Mouse (Mus musculus): ENCODE results near the gene Lin54. TPM values are rescaled to one million over a fixed set of nuclear protein-coding genes. Genes with fewer than 3 reads are reported as not detected.

The Lin54 gene
- total and polyA plus RNA-seq, 2 experiments from 2014 or later, result 7.2 to 14.2 TPM

- DNase-seq, result no peak
- Histone ChIP-seq H3K9ac (no peak overlapping the region), H3K9me3 (ENCODE audit: low read length) (no peaks in the 10 kb centered on the region), H3K4me1 (ENCODE audit: insufficient read depth) (no peaks in the 10 kb centered on the region), H3K4me3 (ENCODE audit: low read depth, low read length) (no peak overlapping the region), H3K27me3 (ENCODE audit: insufficient read depth, low read length) (no peaks in the 10 kb centered on the region), H3K27ac (ENCODE audit: low read depth, low read length) (no peak overlapping the region), H3K4me2 (ENCODE audit: low read depth) (no peak overlapping the region), H3K36me3 (ENCODE audit: insufficient read depth) (peaks cover 25% of the 10 kb centered on the region)
- no peak for TF ChIP-seq CTCF (IDR thresholded peaks at IDR 0.05; ENCODE audit: low read depth)
- no peak for ATAC-seq
- WGBS, result 88% methylated on average over 7 of the region's 7 CpGs
Observed at GRCm38 (mm10) chr5:100526164-100526563, 25.7 kb upstream of the Lin54 start.

- Histone ChIP-seq H3K4me2 (ENCODE audit: low read depth) (no peak overlapping the region), H3K4me1 (ENCODE audit: insufficient read depth) (no peaks in the 10 kb centered on the region), H3K9ac (no peak overlapping the region), H3K4me3 (ENCODE audit: low read depth, low read length) (no peak overlapping the region), H3K27me3 (ENCODE audit: insufficient read depth, low read length) (no peaks in the 10 kb centered on the region), H3K36me3 (ENCODE audit: insufficient read depth) (peaks cover 20% of the 10 kb centered on the region), H3K9me3 (ENCODE audit: low read length) (no peaks in the 10 kb centered on the region), H3K27ac (ENCODE audit: low read depth, low read length) (no peak overlapping the region)
- no peak for TF ChIP-seq CTCF (IDR thresholded peaks at IDR 0.05; ENCODE audit: low read depth)
- 82% methylated on average over 3 of the region's 3 CpGs for WGBS
- ATAC-seq (no peak), DNase-seq (no peak)
Observed at GRCm38 (mm10) chr5:100525620-100526019, 25.2 kb upstream of the Lin54 start.

GRCm38 (mm10) chr5:100524921-100525320 is 24.5 kb upstream of the Lin54 start:
- no peak for ATAC-seq
- WGBS, result 98% methylated on average over 9 of the region's 9 CpGs

GRCm38 (mm10) chr5:100523331-100523730 is 22.9 kb upstream of the Lin54 start:
- Histone ChIP-seq H3K9me3 (ENCODE audit: low read length) (no peaks in the 10 kb centered on the region), H3K4me1 (ENCODE audit: insufficient read depth) (peaks cover 5% of the 10 kb centered on the region), H3K27me3 (ENCODE audit: insufficient read depth, low read length) (no peaks in the 10 kb centered on the region), H3K9ac (no peak overlapping the region), H3K4me3 (ENCODE audit: low read depth, low read length) (no peak overlapping the region), H3K4me2 (ENCODE audit: low read depth) (no peak overlapping the region), H3K36me3 (ENCODE audit: insufficient read depth) (no peaks in the 10 kb centered on the region; the same call in 1 of the 2 replicates), H3K27ac (ENCODE audit: low read depth, low read length) (no peak overlapping the region)
- no peak for TF ChIP-seq CTCF (IDR thresholded peaks at IDR 0.05; ENCODE audit: low read depth)
- no peak for DNase-seq
- WGBS, result 91% methylated on average over 1 of the region's 1 CpGs
- no peak for ATAC-seq

More at GRCm38 (mm10) chr5:100524921-100525320, 24.5 kb upstream of the Lin54 start:
- no peaks in the 10 kb centered on the region for H3K9me3 ChIP-seq (ENCODE audit: low read length)
- no peak for DNase-seq
- H3K4me1 ChIP-seq (ENCODE audit: insufficient read depth), result no peaks in the 10 kb centered on the region
- no peak overlapping the region for H3K4me2 ChIP-seq (ENCODE audit: low read depth)
- H3K27ac ChIP-seq (ENCODE audit: low read depth, low read length), result no peak overlapping the region
- no peaks in the 10 kb centered on the region for H3K27me3 ChIP-seq (ENCODE audit: insufficient read depth, low read length)
- no peak for TF ChIP-seq CTCF (IDR thresholded peaks at IDR 0.05; ENCODE audit: low read depth)
- no peak overlapping the region for H3K4me3 ChIP-seq (ENCODE audit: low read depth, low read length)
- peaks cover 13% of the 10 kb centered on the region for H3K36me3 ChIP-seq (ENCODE audit: insufficient read depth)
- H3K9ac ChIP-seq, result no peak overlapping the region

GRCm38 (mm10) chr5:100520223-100520622 is 19.8 kb upstream of the Lin54 start:
- H3K9ac ChIP-seq, result no peak overlapping the region
- no peaks in the 10 kb centered on the region for H3K9me3 ChIP-seq (ENCODE audit: low read length)
- TF ChIP-seq CTCF (IDR thresholded peaks at IDR 0.05; ENCODE audit: low read depth), result no peak
- DNase-seq, result no peak
- H3K27me3 ChIP-seq (ENCODE audit: insufficient read depth, low read length), result no peaks in the 10 kb centered on the region
- no peaks in the 10 kb centered on the region for H3K36me3 ChIP-seq (ENCODE audit: insufficient read depth)
- ATAC-seq, result no peak
- no peak overlapping the region for H3K4me2 ChIP-seq (ENCODE audit: low read depth)
- H3K4me3 ChIP-seq (ENCODE audit: low read depth, low read length), result no peak overlapping the region
- peaks cover 9% of the 10 kb centered on the region for H3K4me1 ChIP-seq (ENCODE audit: insufficient read depth)
- 94% methylated on average over 2 of the region's 2 CpGs for WGBS
- no peak overlapping the region for H3K27ac ChIP-seq (ENCODE audit: low read depth, low read length)

- H3K4me3 ChIP-seq (ENCODE audit: low read depth, low read length), result peak overlapping the region; percentile 90
- H3K4me2 ChIP-seq (ENCODE audit: low read depth), result peak overlapping the region; percentile 71
- no peaks in the 10 kb centered on the region for H3K27me3 ChIP-seq (ENCODE audit: insufficient read depth, low read length)
- H3K9ac ChIP-seq, result peak overlapping the region; percentile 79
- no peak for TF ChIP-seq CTCF (IDR thresholded peaks at IDR 0.05; ENCODE audit: low read depth)
- no peaks in the 10 kb centered on the region for H3K36me3 ChIP-seq (ENCODE audit: insufficient read depth)
- DNase-seq, result no peak
- H3K4me1 ChIP-seq (ENCODE audit: insufficient read depth), result peaks cover 9% of the 10 kb centered on the region
- ATAC-seq, result no peak
- H3K9me3 ChIP-seq (ENCODE audit: low read length), result no peaks in the 10 kb centered on the region
- peak overlapping the region; percentile 86 for H3K27ac ChIP-seq (ENCODE audit: low read depth, low read length)
- WGBS, result 6% methylated on average over 5 of the region's 5 CpGs
Observed at GRCm38 (mm10) chr5:100519027-100519411, 18.6 kb upstream of the Lin54 start.

- ATAC-seq, result peak; percentile 100
- peak within 1 kb of the TSS; percentile 79 for H3K9ac ChIP-seq
- peak within 1 kb of the TSS; percentile 71 for H3K4me2 ChIP-seq (ENCODE audit: low read depth)
- H3K27ac ChIP-seq (ENCODE audit: low read depth, low read length), result peak within 1 kb of the TSS; percentile 86
- peak within 1 kb of the TSS; percentile 90 for H3K4me3 ChIP-seq (ENCODE audit: low read depth, low read length)
- peaks cover 9% of the 10 kb centered on the region for H3K4me1 ChIP-seq (ENCODE audit: insufficient read depth)
- no peaks in the 10 kb centered on the region for H3K36me3 ChIP-seq (ENCODE audit: insufficient read depth)
- no peaks in the 10 kb centered on the region for H3K27me3 ChIP-seq (ENCODE audit: insufficient read depth, low read length)
- peak; percentile 39 for TF ChIP-seq CTCF (IDR thresholded peaks at IDR 0.05; ENCODE audit: low read depth)
- DNase-seq, result peak; percentile 100
- under 1% methylated on average over 64 of the region's 64 CpGs for WGBS
- no peaks in the 10 kb centered on the region for H3K9me3 ChIP-seq (ENCODE audit: low read length)
Observed at GRCm38 (mm10) chr5:100518049-100519026, 17.9 kb upstream of the Lin54 start, which contains the start of gene Cops4. Gene Cops4, plus strand, starts transcription at chr5:100518309.

Data from forebrain, postnatal 0 days (tissue).